In genomic region chr17:11067076-11067703, GRCm38 (mm10) we compare ENCODE assay signal across 8 mouse cellular contexts.
DNase-seq lines count a peak whose midpoint lies in the region; ATAC-seq and TF ChIP-seq lines count a peak whose summit lies in the region.

No protein-coding gene starts in this region.

- H3K27ac ChIP-seq in forebrain, postnatal 0 days (ENCODE audit: low read depth, low read length) = 0 out of 2 replicates have a peak overlapping the region, but pooled peaks have one; percentile 16
- H3K27ac ChIP-seq in limb, embryonic 15.5 days = no peak overlapping the region

- 5% methylated on average over 16 of the region's 16 CpGs for WGBS in forebrain, postnatal 0 days
- WGBS in limb, embryonic 15.5 days = 8% methylated on average over 16 of the region's 16 CpGs

- H3K4me2 ChIP-seq in forebrain, postnatal 0 days (ENCODE audit: low read depth) = peak overlapping the region; percentile 36
- H3K4me2 ChIP-seq in limb, embryonic 15.5 days = peak overlapping the region; percentile 37

- no peaks in the 10 kb centered on the region for H3K36me3 ChIP-seq in forebrain, postnatal 0 days (ENCODE audit: insufficient read depth)
- no peaks in the 10 kb centered on the region for H3K36me3 ChIP-seq in limb, embryonic 15.5 days

- intact Hi-C loops in left cerebral cortex, postnatal 10 days (cut with DNase I) = no loop called here

- peak; percentile 16 for ATAC-seq in forebrain, postnatal 0 days
- no peak for ATAC-seq in limb, embryonic 15.5 days (ENCODE audit: insufficient number of reproducible peaks, low FRiP score, low TSS enrichment, low read depth)
- ATAC-seq in CD4-positive, CD25-positive, alpha-beta regulatory T cell, adult 4 months = no peak

- DNase-seq in cerebellum, postnatal 10 days = peak; percentile 55 to 61
- DNase-seq in cerebellum, adult 11-12 months = no peak
- peak; percentile 63 for DNase-seq in ES-CJ7 (ENCODE audit: low read depth, low spot score)
- DNase-seq in forebrain, postnatal 0 days = peak; percentile 25
- DNase-seq in c-Kit-positive CD71-positive TER-119-positive erythroid progenitor cells, embryonic 14.5 days (ENCODE audit: low spot score) = no peak
- no peak for DNase-seq in left cerebral cortex, postnatal 10 days (ENCODE audit: extremely low spot score in 1 of 2, low spot score in 2 of 2)

- H3K4me1 ChIP-seq in forebrain, postnatal 0 days (ENCODE audit: insufficient read depth) = peaks cover 10% of the 10 kb centered on the region
- peaks cover 13% of the 10 kb centered on the region for H3K4me1 ChIP-seq in limb, embryonic 15.5 days

- H3K9ac ChIP-seq in forebrain, postnatal 0 days = 0 out of 2 replicates have a peak overlapping the region, but pooled peaks have one; percentile 14
- no peak overlapping the region for H3K9ac ChIP-seq in limb, embryonic 15.5 days

- no peaks in the 10 kb centered on the region for H3K9me3 ChIP-seq in forebrain, postnatal 0 days (ENCODE audit: low read length)
- no peaks in the 10 kb centered on the region for H3K9me3 ChIP-seq in limb, embryonic 15.5 days

- H3K4me3 ChIP-seq in forebrain, postnatal 0 days (ENCODE audit: low read depth, low read length) = no peak overlapping the region; the same call in 1 of the 2 replicates
- no peak overlapping the region for H3K4me3 ChIP-seq in limb, embryonic 15.5 days

- no peak for TF ChIP-seq CTCF in forebrain, postnatal 0 days (IDR thresholded peaks at IDR 0.05; ENCODE audit: low read depth)

- H3K27me3 ChIP-seq in forebrain, postnatal 0 days (ENCODE audit: insufficient read depth, low read length) = no peaks in the 10 kb centered on the region
- no peaks in the 10 kb centered on the region for H3K27me3 ChIP-seq in limb, embryonic 15.5 days

Comparison
In these comparisons a context has a peak if more than half of its experiments do, and no peak if none do; other contexts are left out.
1. DNase-seq: peak in cerebellum, postnatal 10 days (2 of 2), ES-CJ7 (single experiment) and forebrain, postnatal 0 days (single experiment); none in cerebellum, adult 11-12 months (single experiment), c-Kit-positive CD71-positive TER-119-positive erythroid progenitor cells, embryonic 14.5 days (single experiment) and left cerebral cortex, postnatal 10 days (0 of 2).